Mouse (Mus musculus): ENCODE data around the gene Foxk2.
"Not testable (repeated sequence)": the region's sequence is repeated elsewhere in the genome, so short reads cannot be mapped to it uniquely, and the experiment has no call there.

Gene Foxk2

GRCm38 (mm10) chr11:121278011-121278410 lies 18.2 kb downstream of the Foxk2 start:
- DNase-seq (ENCODE audit: low spot score in 2 of 2), result no peak

GRCm38 (mm10) chr11:121282911-121283310 lies 23.1 kb downstream of the Foxk2 start:
- DNase-seq (ENCODE audit: low spot score in 2 of 2), result no peak

- no peak for DNase-seq (ENCODE audit: low spot score in 2 of 2)
Measured at GRCm38 (mm10) chr11:121289859-121290258, 30.1 kb downstream of the Foxk2 start.

- DNase-seq (ENCODE audit: low spot score in 2 of 2), result no peak
Measured at GRCm38 (mm10) chr11:121294771-121295170, 35.0 kb downstream of the Foxk2 start.

- DNase-seq (ENCODE audit: low spot score in 2 of 2), result no peak
Measured at GRCm38 (mm10) chr11:121298493-121298892, 38.7 kb downstream of the Foxk2 start.

- no peak for DNase-seq (ENCODE audit: low spot score in 2 of 2)
Measured at GRCm38 (mm10) chr11:121300265-121300664, 40.5 kb downstream of the Foxk2 start.

- DNase-seq (ENCODE audit: low spot score in 2 of 2), result no peak
Measured at GRCm38 (mm10) chr11:121305371-121305770, 45.6 kb downstream of the Foxk2 start.

- DNase-seq (ENCODE audit: low spot score in 2 of 2), result peak in 1 of 2 experiments; percentile 41
Measured at GRCm38 (mm10) chr11:121306608-121307007, 46.8 kb downstream of the Foxk2 start.

- DNase-seq (ENCODE audit: low spot score in 2 of 2), result not testable (repeated sequence)
Measured at GRCm38 (mm10) chr11:121307712-121308111, 47.9 kb downstream of the Foxk2 start.

- no peak for DNase-seq (ENCODE audit: low spot score in 2 of 2)
Measured at GRCm38 (mm10) chr11:121326034-121326433, 66.2 kb downstream of the Foxk2 start.

GRCm38 (mm10) chr11:121326681-121327080 lies 66.9 kb downstream of the Foxk2 start:
- DNase-seq (ENCODE audit: low spot score in 2 of 2), result no peak

GRCm38 (mm10) chr11:121328206-121328605 lies 68.4 kb downstream of the Foxk2 start:
- no peak for DNase-seq (ENCODE audit: low spot score in 2 of 2)

- no peak for DNase-seq (ENCODE audit: low spot score in 2 of 2)
Measured at GRCm38 (mm10) chr11:121328619-121329018, 68.8 kb downstream of the Foxk2 start.

GRCm38 (mm10) chr11:121331641-121332040 lies 71.9 kb downstream of the Foxk2 start:
- no peak for DNase-seq (ENCODE audit: low spot score in 2 of 2)

- DNase-seq (ENCODE audit: low spot score in 2 of 2), result no peak
Measured at GRCm38 (mm10) chr11:121339647-121340046, 79.9 kb downstream of the Foxk2 start.

GRCm38 (mm10) chr11:121340287-121340686 lies 80.5 kb downstream of the Foxk2 start:
- DNase-seq (ENCODE audit: low spot score in 2 of 2), result no peak

- not testable (repeated sequence) for DNase-seq (ENCODE audit: low spot score in 2 of 2)
Measured at GRCm38 (mm10) chr11:121342423-121342822, 82.6 kb downstream of the Foxk2 start.

GRCm38 (mm10) chr11:121347036-121347435 lies 87.2 kb downstream of the Foxk2 start:
- no peak for DNase-seq (ENCODE audit: low spot score in 2 of 2)

- DNase-seq (ENCODE audit: low spot score in 2 of 2), result no peak
Measured at GRCm38 (mm10) chr11:121348166-121348565, 88.4 kb downstream of the Foxk2 start.

GRCm38 (mm10) chr11:121348727-121349126 lies 88.9 kb downstream of the Foxk2 start:
- DNase-seq (ENCODE audit: low spot score in 2 of 2), result not testable (repeated sequence)

GRCm38 (mm10) chr11:121353326-121354090 lies 93.7 kb downstream of the Foxk2 start:
- DNase-seq (ENCODE audit: low spot score in 2 of 2), result no peak

GRCm38 (mm10) chr11:121354091-121354707 lies 94.4 kb downstream of the Foxk2 start, which contains the start of gene Wdr45b:
Gene Wdr45b, minus strand, starts transcription at chr11:121354445.
- peak; percentile 96 to 98 for DNase-seq (ENCODE audit: low spot score in 2 of 2)
